17 mouse cellular contexts compared by ENCODE assay signal in genomic region chr12:41647675-41648074, GRCm38 (mm10).
DNase-seq lines count a peak whose midpoint lies in the region; ATAC-seq and TF ChIP-seq lines count a peak whose summit lies in the region.
"Had no signal": no experiment of that assay in that cellular context is flagged by ENCODE, and none has a peak within 500 bp of the region (broad histone marks: within the 10 kb centered on the region; RNA-seq: fewer than 3 reads in every experiment).

No protein-coding gene starts in this region.

- H3K9me3 ChIP-seq in hindbrain, embryonic 11.5 days (ENCODE audit: control insufficient read depth, low read length), result no peaks in the 10 kb centered on the region
- H3K9me3 ChIP-seq in hindbrain, embryonic 16.5 days (ENCODE audit: control insufficient read depth, low read length), result no peaks in the 10 kb centered on the region
- H3K9me3 ChIP-seq in midbrain, embryonic 13.5 days, result no peaks in the 10 kb centered on the region
- no peaks in the 10 kb centered on the region for H3K9me3 ChIP-seq in midbrain, postnatal 0 days (ENCODE audit: low read length)
- H3K9me3 ChIP-seq: embryonic facial prominence, embryonic 12.5 days; forebrain, embryonic 12.5 days; heart, embryonic 12.5 days; hindbrain, embryonic 12.5 days had no signal

- no peaks in the 10 kb centered on the region for H3K79me2 ChIP-seq in heart, adult 2 months (replicated peaks; ENCODE audit: control insufficient read depth, insufficient read depth, low read length)

- H3K27me3 ChIP-seq in hindbrain, embryonic 11.5 days (ENCODE audit: control insufficient read depth, insufficient read depth, low read length), result no peaks in the 10 kb centered on the region
- no peaks in the 10 kb centered on the region for H3K27me3 ChIP-seq in hindbrain, embryonic 16.5 days (replicated peaks; ENCODE audit: control insufficient read depth, insufficient read depth, low read length)
- no peaks in the 10 kb centered on the region for H3K27me3 ChIP-seq in midbrain, embryonic 13.5 days
- no peaks in the 10 kb centered on the region for H3K27me3 ChIP-seq in midbrain, postnatal 0 days (ENCODE audit: insufficient read depth, low read length)
- no peaks in the 10 kb centered on the region for H3K27me3 ChIP-seq in heart, adult 2 months (ENCODE audit: control insufficient read depth, insufficient read depth, low read length)
- H3K27me3 ChIP-seq: embryonic facial prominence, embryonic 12.5 days; forebrain, embryonic 12.5 days; heart, embryonic 12.5 days; hindbrain, embryonic 12.5 days had no signal

- H3K36me3 ChIP-seq in hindbrain, embryonic 11.5 days (ENCODE audit: control insufficient read depth, insufficient read depth, low read length), result no peaks in the 10 kb centered on the region
- H3K36me3 ChIP-seq in hindbrain, embryonic 16.5 days (ENCODE audit: control insufficient read depth, insufficient read depth, low read length), result no peaks in the 10 kb centered on the region
- no peaks in the 10 kb centered on the region for H3K36me3 ChIP-seq in midbrain, embryonic 13.5 days
- no peaks in the 10 kb centered on the region for H3K36me3 ChIP-seq in midbrain, postnatal 0 days (ENCODE audit: insufficient read depth, low read length)
- H3K36me3 ChIP-seq in heart, adult 2 months (ENCODE audit: control insufficient read depth, insufficient read depth, low read length), result no peaks in the 10 kb centered on the region
- H3K36me3 ChIP-seq: embryonic facial prominence, embryonic 12.5 days; forebrain, embryonic 12.5 days; heart, embryonic 12.5 days; hindbrain, embryonic 12.5 days had no signal

- no peak; the same call in 1 of the 2 replicates for ATAC-seq in hindbrain, embryonic 11.5 days (ENCODE audit: low FRiP score)
- ATAC-seq in hindbrain, embryonic 16.5 days, result no peak
- no peak for ATAC-seq in midbrain, embryonic 13.5 days
- no peak for ATAC-seq in midbrain, postnatal 0 days (ENCODE audit: low FRiP score)
- peak; percentile 77 for ATAC-seq in CD4-positive, CD25-positive, alpha-beta regulatory T cell, adult 4 months

- H3K9ac ChIP-seq in hindbrain, embryonic 11.5 days (ENCODE audit: low read depth, low read length), result no peak overlapping the region
- no peak overlapping the region for H3K9ac ChIP-seq in hindbrain, embryonic 16.5 days (ENCODE audit: low read depth, low read length)
- H3K9ac ChIP-seq in midbrain, embryonic 13.5 days (replicated peaks), result no peak overlapping the region
- no peak overlapping the region for H3K9ac ChIP-seq in midbrain, postnatal 0 days (replicated peaks; ENCODE audit: low read length, poor library complexity, severe bottlenecking)
- no peak overlapping the region for H3K9ac ChIP-seq in heart, adult 2 months (ENCODE audit: low read depth, low read length)
- H3K9ac ChIP-seq: embryonic facial prominence, embryonic 12.5 days; forebrain, embryonic 12.5 days; forebrain, postnatal 0 days; heart, embryonic 12.5 days; hindbrain, embryonic 12.5 days had no signal

- no peak overlapping the region for H3K4me3 ChIP-seq in hindbrain, embryonic 11.5 days (ENCODE audit: low read depth, low read length)
- H3K4me3 ChIP-seq in hindbrain, embryonic 16.5 days (ENCODE audit: low read length), result no peak overlapping the region
- no peak overlapping the region for H3K4me3 ChIP-seq in midbrain, embryonic 13.5 days (replicated peaks)
- no peak overlapping the region for H3K4me3 ChIP-seq in midbrain, postnatal 0 days (ENCODE audit: low read depth, low read length)
- H3K4me3 ChIP-seq in heart, adult 2 months, result no peak overlapping the region
- H3K4me3 ChIP-seq: embryonic facial prominence, embryonic 12.5 days; forebrain, embryonic 12.5 days; heart, embryonic 12.5 days; hindbrain, embryonic 12.5 days had no signal

- no peaks in the 10 kb centered on the region for H3K4me1 ChIP-seq in hindbrain, embryonic 11.5 days (replicated peaks; ENCODE audit: control insufficient read depth, insufficient read depth, low read length)
- no peaks in the 10 kb centered on the region for H3K4me1 ChIP-seq in hindbrain, embryonic 16.5 days (ENCODE audit: control insufficient read depth, insufficient read depth, low read depth, low read length)
- H3K4me1 ChIP-seq in midbrain, embryonic 13.5 days (replicated peaks), result peaks cover 45% of the 10 kb centered on the region
- no peaks in the 10 kb centered on the region; the same call in 1 of the 2 replicates for H3K4me1 ChIP-seq in midbrain, postnatal 0 days (ENCODE audit: insufficient read depth, low read length)
- no peaks in the 10 kb centered on the region for H3K4me1 ChIP-seq in heart, adult 2 months (ENCODE audit: control insufficient read depth, insufficient read depth, low read length)

- H3K4me2 ChIP-seq in hindbrain, embryonic 11.5 days (replicated peaks; ENCODE audit: low read depth, low read length), result no peak overlapping the region
- H3K4me2 ChIP-seq in hindbrain, embryonic 16.5 days (ENCODE audit: low read length), result no peak overlapping the region
- H3K4me2 ChIP-seq in midbrain, embryonic 13.5 days (replicated peaks), result no peak overlapping the region
- H3K4me2 ChIP-seq in midbrain, postnatal 0 days (ENCODE audit: low read depth, low read length, poor library complexity, severe bottlenecking), result no peak overlapping the region
- H3K4me2 ChIP-seq: embryonic facial prominence, embryonic 12.5 days; forebrain, embryonic 12.5 days; hindbrain, embryonic 12.5 days had no signal

- no peak for TF ChIP-seq EP300 in heart, adult 2 months (IDR thresholded peaks at IDR 0.05; ENCODE audit: insufficient read depth, low read depth, low read length)

- 87% methylated on average over 2 of the region's 2 CpGs for WGBS in hindbrain, embryonic 11.5 days
- WGBS in hindbrain, embryonic 16.5 days, result 81% methylated on average over 2 of the region's 2 CpGs
- 87% methylated on average over 2 of the region's 2 CpGs for WGBS in midbrain, embryonic 13.5 days
- 83% methylated on average over 2 of the region's 2 CpGs for WGBS in midbrain, postnatal 0 days
- WGBS in heart, adult 2 months, result 86% methylated on average over 2 of the region's 2 CpGs

- no peak for TF ChIP-seq CTCF in midbrain, postnatal 0 days (IDR thresholded peaks at IDR 0.05)
- TF ChIP-seq CTCF in heart, adult 2 months (IDR thresholded peaks at IDR 0.05), result no peak

- peak overlapping the region; percentile 11; the same call in 1 of the 2 replicates for H3K27ac ChIP-seq in hindbrain, embryonic 11.5 days (ENCODE audit: low read depth, low read length)
- no peak overlapping the region for H3K27ac ChIP-seq in hindbrain, embryonic 16.5 days (ENCODE audit: low read depth, low read length)
- H3K27ac ChIP-seq in midbrain, embryonic 13.5 days, result 0 out of 2 replicates have a peak overlapping the region, but pooled peaks have one; percentile 20
- no peak overlapping the region for H3K27ac ChIP-seq in midbrain, postnatal 0 days (ENCODE audit: low read depth, low read length)
- H3K27ac ChIP-seq in heart, adult 2 months, result no peak overlapping the region
- H3K27ac ChIP-seq: embryonic facial prominence, embryonic 12.5 days had no signal

- DNase-seq in hindbrain, embryonic 11.5 days (ENCODE audit: low spot score), result no peak
- no peak for DNase-seq in midbrain, postnatal 0 days (ENCODE audit: low spot score)
- DNase-seq in heart, adult 2 months, result no peak
- no peak for DNase-seq in urinary bladder, postnatal 4 days (ENCODE audit: low spot score in 2 of 2)
- DNase-seq: adrenal gland, postnatal 14 days; cerebellum, adult 11-12 months; cerebellum, adult 9-10 months; cerebellum, postnatal 25 days; gastrocnemius, postnatal 14 days had no signal

- TF ChIP-seq POLR2A in heart, adult 2 months (IDR thresholded peaks at IDR 0.05; ENCODE audit: insufficient read depth, low read depth, low read length), result no peak

- intact Hi-C loops in heart, adult 2 months (cut with DNase I), result no loop called here

Comparison
In these comparisons a context has a peak if more than half of its experiments do, and no peak if none do; other contexts are left out.
1. H3K27ac ChIP-seq: peak in hindbrain, embryonic 11.5 days (single experiment) and midbrain, embryonic 13.5 days (single experiment); none in hindbrain, embryonic 16.5 days (single experiment), midbrain, postnatal 0 days (single experiment) and heart, adult 2 months (single experiment).